Mouse (Mus musculus): ENCODE measurements around the gene Stk11. TPM values are rescaled to one million over a fixed set of nuclear protein-coding genes. Genes with fewer than 3 reads are reported as not detected.
A peak's percentile ranks its signal among the peaks of the same experiment; 100 is the strongest.

The Stk11 gene
- total RNA-seq, 2 experiments from 2014 or later: 94.5 to 132 TPM

DNA sequence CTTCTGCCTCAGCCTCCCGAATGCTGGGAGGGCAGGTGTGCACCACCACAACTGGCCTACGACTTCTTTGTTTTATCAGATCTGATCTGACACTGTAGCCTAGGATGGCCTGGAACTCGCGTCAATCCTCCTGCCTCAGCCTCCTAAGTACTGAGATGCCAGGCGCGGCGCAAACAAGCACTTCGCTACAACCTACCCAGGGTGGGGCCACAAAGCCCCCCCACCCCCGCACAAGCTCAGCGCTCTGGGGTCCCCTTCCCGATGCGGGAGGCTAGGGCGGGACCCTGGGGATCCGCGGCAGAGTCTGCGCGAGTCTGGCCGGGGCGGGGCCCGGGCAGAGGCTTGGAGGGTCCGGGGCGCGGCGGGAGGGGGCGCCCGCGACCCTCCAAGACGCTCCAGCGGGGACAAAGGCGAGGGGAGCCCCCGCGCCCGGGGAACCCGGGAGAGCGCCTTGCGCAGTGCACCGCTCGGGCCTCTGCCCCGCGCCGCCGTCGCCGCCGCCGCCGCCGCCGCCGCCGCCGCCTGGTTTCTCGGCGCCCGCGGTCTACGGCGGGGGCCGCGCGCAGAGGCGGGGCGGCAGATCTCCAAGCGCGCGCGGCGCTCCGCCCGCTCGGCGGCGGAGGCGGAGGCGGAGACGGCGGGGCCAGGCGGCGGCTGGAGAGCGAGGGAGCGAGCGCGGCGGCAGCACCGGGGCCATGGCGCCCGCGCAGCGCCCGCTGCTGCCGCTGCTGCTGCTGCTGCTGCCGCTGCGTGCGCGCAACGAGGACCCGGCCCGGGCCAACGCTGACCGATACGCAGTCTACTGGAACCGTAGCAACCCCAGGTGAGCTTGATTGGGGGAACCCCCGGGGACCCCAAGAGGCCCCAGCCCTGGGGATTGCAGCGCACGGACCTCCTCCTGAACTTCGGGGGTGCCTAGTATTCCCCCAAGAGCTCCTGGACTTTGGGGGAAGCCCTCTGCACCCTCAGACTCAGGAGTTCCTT, 63.8 kb downstream of the Stk11 start, which contains the start of gene Efna2:
Gene Efna2, plus strand, starts transcription at position 415 of the 984 bp plus-strand sequence.
- ATAC-seq (replicated peaks; ENCODE audit: poor library complexity, severe bottlenecking): 0 out of 2 replicates have a peak, but pooled peaks have one; percentile 5

Other genes with a start within 250 kb of the Stk11 start
Only the 30 nearest of the 35 such genes appear.
- gene Cfd, start 224.9 kb upstream of the Stk11 start, total RNA-seq (2014; fragmentation: Nextera tagmentation): 1.6 and 4.5 TPM in 2 replicates
- gene Cfd, start 224.9 kb upstream of the Stk11 start, total RNA-seq (2017): not detected in 2 replicates
- gene Med16, start 206.9 kb upstream of the Stk11 start, total RNA-seq (2014; fragmentation: Nextera tagmentation): 14.1 and 20.3 TPM in 2 replicates
- gene Med16, start 206.9 kb upstream of the Stk11 start, total RNA-seq (2017): 17.0 and 18.7 TPM in 2 replicates
- not detected in 2 replicates for gene Gm26602, start 204.9 kb upstream of the Stk11 start, total RNA-seq (2014; fragmentation: Nextera tagmentation)
- 0.98 TPM in 1 of 2 replicates, not detected in the other for gene Gm26602, start 204.9 kb upstream of the Stk11 start, total RNA-seq (2017)
- gene Kiss1r, start 198.8 kb upstream of the Stk11 start, total RNA-seq (2014; fragmentation: Nextera tagmentation): not detected in 2 replicates
- 0.26 TPM in 1 of 2 replicates, not detected in the other for gene Kiss1r, start 198.8 kb upstream of the Stk11 start, total RNA-seq (2017)
- gene R3hdm4, start 194.6 kb upstream of the Stk11 start, total RNA-seq (2014; fragmentation: Nextera tagmentation): 62.9 and 64.6 TPM in 2 replicates
- gene R3hdm4, start 194.6 kb upstream of the Stk11 start, total RNA-seq (2017): 39.1 and 40.4 TPM in 2 replicates
- gene Arid3a, start 188.8 kb upstream of the Stk11 start, total RNA-seq (2014; fragmentation: Nextera tagmentation): 21.2 and 22.5 TPM in 2 replicates
- 32.4 and 36.7 TPM in 2 replicates for gene Arid3a, start 188.8 kb upstream of the Stk11 start, total RNA-seq (2017)
- 48.4 and 49.8 TPM in 2 replicates for gene Wdr18, start 155.7 kb upstream of the Stk11 start, total RNA-seq (2014; fragmentation: Nextera tagmentation)
- gene Wdr18, start 155.7 kb upstream of the Stk11 start, total RNA-seq (2017): 24.6 and 28.2 TPM in 2 replicates
- gene Grin3b, start 145.1 kb upstream of the Stk11 start, total RNA-seq (2014; fragmentation: Nextera tagmentation): not detected in 2 replicates
- gene Grin3b, start 145.1 kb upstream of the Stk11 start, total RNA-seq (2017): not detected in 2 replicates
- gene Tmem259, start 131.5 kb upstream of the Stk11 start, total RNA-seq (2014; fragmentation: Nextera tagmentation): 38.2 and 63.0 TPM in 2 replicates
- gene Tmem259, start 131.5 kb upstream of the Stk11 start, total RNA-seq (2017): 43.2 and 54.7 TPM in 2 replicates
- 50.6 and 57.5 TPM in 2 replicates for gene Cnn2, start 127.2 kb upstream of the Stk11 start, total RNA-seq (2014; fragmentation: Nextera tagmentation)
- gene Cnn2, start 127.2 kb upstream of the Stk11 start, total RNA-seq (2017): 72.7 and 89.8 TPM in 2 replicates
- gene Abca7, start 119.3 kb upstream of the Stk11 start, total RNA-seq (2014; fragmentation: Nextera tagmentation): 23.0 and 28.8 TPM in 2 replicates
- gene Abca7, start 119.3 kb upstream of the Stk11 start, total RNA-seq (2017): 14.7 and 16.0 TPM in 2 replicates
- gene Arhgap45, start 99.2 kb upstream of the Stk11 start, total RNA-seq (2014; fragmentation: Nextera tagmentation): 109 and 133 TPM in 2 replicates
- gene Arhgap45, start 99.2 kb upstream of the Stk11 start, total RNA-seq (2017): 110 and 120 TPM in 2 replicates
- gene Polr2e, start 76.0 kb upstream of the Stk11 start, total RNA-seq (2014; fragmentation: Nextera tagmentation): 96.6 and 105 TPM in 2 replicates
- gene Polr2e, start 76.0 kb upstream of the Stk11 start, total RNA-seq (2017): 79.7 and 86.7 TPM in 2 replicates
- gene Gpx4, start 68.6 kb upstream of the Stk11 start, total RNA-seq (2014; fragmentation: Nextera tagmentation): 278 and 280 TPM in 2 replicates
- 397 and 420 TPM in 2 replicates for gene Gpx4, start 68.6 kb upstream of the Stk11 start, total RNA-seq (2017)
- 42.4 and 43.6 TPM in 2 replicates for gene Sbno2, start 10.2 kb upstream of the Stk11 start, total RNA-seq (2014; fragmentation: Nextera tagmentation)
- gene Sbno2, start 10.2 kb upstream of the Stk11 start, total RNA-seq (2017): 18.0 and 24.5 TPM in 2 replicates
- 193 and 253 TPM in 2 replicates for gene Atp5d, start 22.8 kb downstream of the Stk11 start, total RNA-seq (2014; fragmentation: Nextera tagmentation)
- 47.4 and 49.6 TPM in 2 replicates for gene Atp5d, start 22.8 kb downstream of the Stk11 start, total RNA-seq (2017)
- 0.73 and 5.3 TPM in 2 replicates for gene Cbarp, start 25.0 kb downstream of the Stk11 start, total RNA-seq (2014; fragmentation: Nextera tagmentation)
- gene Cbarp, start 25.0 kb downstream of the Stk11 start, total RNA-seq (2017): 0.36 TPM in 1 of 2 replicates, not detected in the other
- gene Midn, start 32.5 kb downstream of the Stk11 start, total RNA-seq (2014; fragmentation: Nextera tagmentation): 26.7 and 36.8 TPM in 2 replicates
- gene Midn, start 32.5 kb downstream of the Stk11 start, total RNA-seq (2017): 10.0 and 17.4 TPM in 2 replicates
- 25.3 and 70.7 TPM in 2 replicates for gene Cirbp, start 50.2 kb downstream of the Stk11 start, total RNA-seq (2014; fragmentation: Nextera tagmentation)
- 36.8 and 40.7 TPM in 2 replicates for gene Cirbp, start 50.2 kb downstream of the Stk11 start, total RNA-seq (2017)
- gene 1600002K03Rik, start 57.1 kb downstream of the Stk11 start, total RNA-seq (2014; fragmentation: Nextera tagmentation): 17.2 and 43.4 TPM in 2 replicates
- 11.2 and 11.5 TPM in 2 replicates for gene 1600002K03Rik, start 57.1 kb downstream of the Stk11 start, total RNA-seq (2017)
- not detected in 2 replicates for gene Efna2, start 63.7 kb downstream of the Stk11 start, total RNA-seq (2014; fragmentation: Nextera tagmentation)
- gene Efna2, start 63.7 kb downstream of the Stk11 start, total RNA-seq (2017): 0.05 TPM in 1 of 2 replicates, not detected in the other
- gene Mum1, start 110.6 kb downstream of the Stk11 start, total RNA-seq (2014; fragmentation: Nextera tagmentation): 52.6 and 53.1 TPM in 2 replicates
- 30.6 and 31.0 TPM in 2 replicates for gene Mum1, start 110.6 kb downstream of the Stk11 start, total RNA-seq (2017)
- 109 and 191 TPM in 2 replicates for gene Ndufs7, start 133.3 kb downstream of the Stk11 start, total RNA-seq (2014; fragmentation: Nextera tagmentation)
- gene Ndufs7, start 133.3 kb downstream of the Stk11 start, total RNA-seq (2017): 97.9 and 124 TPM in 2 replicates
- gene Gamt, start 145.2 kb downstream of the Stk11 start, total RNA-seq (2014; fragmentation: Nextera tagmentation): 4.8 and 6.9 TPM in 2 replicates
- 3.1 and 5.7 TPM in 2 replicates for gene Gamt, start 145.2 kb downstream of the Stk11 start, total RNA-seq (2017)
- 128 and 145 TPM in 2 replicates for gene Dazap1, start 145.7 kb downstream of the Stk11 start, total RNA-seq (2014; fragmentation: Nextera tagmentation)
- 154 and 157 TPM in 2 replicates for gene Dazap1, start 145.7 kb downstream of the Stk11 start, total RNA-seq (2017)
- 3,725 and 3,829 TPM in 2 replicates for gene Rps15, start 176.7 kb downstream of the Stk11 start, total RNA-seq (2014; fragmentation: Nextera tagmentation)
- 2,646 and 2,810 TPM in 2 replicates for gene Rps15, start 176.7 kb downstream of the Stk11 start, total RNA-seq (2017)
- not detected in 2 replicates for gene Apc2, start 180.2 kb downstream of the Stk11 start, total RNA-seq (2014; fragmentation: Nextera tagmentation)
- gene Apc2, start 180.2 kb downstream of the Stk11 start, total RNA-seq (2017): not detected in 2 replicates
- gene 2310011J03Rik, start 204.7 kb downstream of the Stk11 start, total RNA-seq (2014; fragmentation: Nextera tagmentation): 35.2 and 45.0 TPM in 2 replicates
- gene 2310011J03Rik, start 204.7 kb downstream of the Stk11 start, total RNA-seq (2017): 16.4 and 17.4 TPM in 2 replicates
- gene Pcsk4, start 213.7 kb downstream of the Stk11 start, total RNA-seq (2014; fragmentation: Nextera tagmentation): 6.7 and 7.2 TPM in 2 replicates
- 0.98 and 1.6 TPM in 2 replicates for gene Pcsk4, start 213.7 kb downstream of the Stk11 start, total RNA-seq (2017)
- 0.11 and 0.60 TPM in 2 replicates for gene Reep6, start 214.2 kb downstream of the Stk11 start, total RNA-seq (2014; fragmentation: Nextera tagmentation)
- 0.22 and 2.7 TPM in 2 replicates for gene Reep6, start 214.2 kb downstream of the Stk11 start, total RNA-seq (2017)